Mouse (Mus musculus) embryonic facial prominence, embryonic 12.5 days (tissue): ENCODE measurements at regions not wholly inside any gene's neighbourhood (a gene's known extent, or its start where the extent isn't known, plus 50 kb on each side); places are given as distances from the start of the nearest gene placed in this dataset.

ENCODE experiments used
- ATAC-seq: fragments of 200-750 bp; cut with Nextera tagmentation; 2 replicates; pipeline ENCODE4 v1.8.0; 2017; ENCODE audit not compliant: insufficient number of reproducible peaks, insufficient read depth, low FRiP score, low TSS enrichment
- H3K27ac ChIP-seq: fragments of 300-500 bp; sonication (generic); 2 replicates; pipeline ENCODE4 v1.5.1; 2016; ENCODE audit warnings: mild to moderate bottlenecking
- H3K27me3 ChIP-seq: fragments of 300-500 bp; sonication (generic); 2 replicates; pipeline ENCODE4 v1.6.1; 2016; ENCODE audit warnings: mild to moderate bottlenecking, moderate library complexity
- H3K36me3 ChIP-seq: fragments of 300-500 bp; sonication (generic); 2 replicates; pipeline ENCODE4 v1.6.1; 2016; ENCODE audit warnings: mild to moderate bottlenecking
- H3K4me1 ChIP-seq: fragments of 300-500 bp; sonication (generic); 2 replicates; pipeline ENCODE4 v1.6.1; 2016
- H3K4me2 ChIP-seq: fragments of 300-500 bp; sonication (generic); replicated peaks from 2 replicates; pipeline ENCODE4 v1.6.1; 2016; ENCODE audit warnings: mild to moderate bottlenecking, moderate library complexity
- H3K4me3 ChIP-seq: fragments of 300-500 bp; sonication (generic); 2 replicates; pipeline ENCODE4 v1.5.1; 2016; ENCODE audit warnings: mild to moderate bottlenecking
- H3K9ac ChIP-seq: fragments of 300-500 bp; sonication (generic); 2 replicates; pipeline ENCODE4 v1.6.1; 2016; ENCODE audit warnings: mild to moderate bottlenecking, moderate library complexity
- H3K9me3 ChIP-seq: fragments of 300-500 bp; sonication (generic); 2 replicates; pipeline ENCODE4 v1.6.1; 2016; ENCODE audit warnings: mild to moderate bottlenecking, moderate library complexity
- WGBS: fragments of 180-500 bp; shearing (Covaris S2); methylation state at CpG from one replicate; pipeline ENCODE4 v1.1.7; 2016; 5-methylcytosine and 5-hydroxymethylcytosine counted together

DNA sequence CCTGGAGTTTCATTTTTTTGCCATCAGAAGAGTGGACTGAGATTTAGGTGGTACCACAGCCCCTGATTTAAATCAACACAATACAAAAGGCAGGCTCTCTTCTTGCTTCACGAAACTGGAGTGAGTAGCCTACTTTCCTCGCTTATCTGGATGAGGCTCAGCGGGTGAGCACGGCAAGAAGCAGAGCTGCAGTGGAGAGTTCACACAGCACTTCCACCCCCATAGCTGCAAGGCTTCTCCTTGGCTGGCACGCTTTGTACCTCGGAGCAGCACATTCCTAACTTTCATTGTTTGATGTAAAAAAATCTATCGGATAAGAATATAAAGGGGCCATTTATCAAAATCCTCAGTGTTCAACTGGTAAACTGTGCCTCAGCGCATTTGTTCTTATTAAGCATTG, 72.8 kb upstream of the Agbl1 start:
- 36% methylated on average over 8 of the region's 8 CpGs for WGBS
- no peak overlapping the region for H3K27ac ChIP-seq
- H3K4me2 ChIP-seq: no peak overlapping the region

DNA sequence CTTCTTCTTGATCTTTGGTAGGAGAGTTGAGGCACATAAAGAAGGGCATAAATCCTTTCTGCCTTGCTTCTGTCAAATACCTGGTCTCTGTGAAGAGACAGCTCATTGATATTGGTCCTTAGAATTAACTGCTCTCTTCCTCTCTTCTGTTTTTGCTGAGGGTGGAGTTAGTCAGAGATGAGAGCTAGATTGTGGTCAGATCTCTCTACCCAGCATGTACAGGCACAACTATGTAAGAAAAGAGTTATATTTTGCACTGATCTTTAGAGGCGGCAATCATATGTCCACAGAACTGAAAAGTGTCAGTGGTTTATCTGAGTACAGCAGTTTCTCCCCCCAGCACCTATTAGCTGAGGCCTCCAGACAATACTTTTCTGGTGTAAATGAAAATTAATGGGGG, 65.5 kb upstream of the Agbl1 start:
- no peak overlapping the region for H3K4me3 ChIP-seq
- no peaks in the 10 kb centered on the region for H3K36me3 ChIP-seq
- no peaks in the 10 kb centered on the region for H3K27me3 ChIP-seq
- no peak overlapping the region for H3K27ac ChIP-seq
- no peak overlapping the region for H3K9ac ChIP-seq
- H3K4me2 ChIP-seq: no peak overlapping the region
- no peaks in the 10 kb centered on the region for H3K9me3 ChIP-seq
- H3K4me1 ChIP-seq: no peaks in the 10 kb centered on the region
- 87% methylated on average over 1 of the region's 1 CpGs for WGBS
- no peak for ATAC-seq

More for the DNA sequence above, 72.8 kb upstream of the Agbl1 start:
- Histone ChIP-seq H3K4me3 (no peak overlapping the region), H3K27me3 (no peaks in the 10 kb centered on the region), H3K36me3 (no peaks in the 10 kb centered on the region), H3K4me1 (no peaks in the 10 kb centered on the region), H3K9ac (no peak overlapping the region), H3K9me3 (no peaks in the 10 kb centered on the region)
- no peak for ATAC-seq

DNA sequence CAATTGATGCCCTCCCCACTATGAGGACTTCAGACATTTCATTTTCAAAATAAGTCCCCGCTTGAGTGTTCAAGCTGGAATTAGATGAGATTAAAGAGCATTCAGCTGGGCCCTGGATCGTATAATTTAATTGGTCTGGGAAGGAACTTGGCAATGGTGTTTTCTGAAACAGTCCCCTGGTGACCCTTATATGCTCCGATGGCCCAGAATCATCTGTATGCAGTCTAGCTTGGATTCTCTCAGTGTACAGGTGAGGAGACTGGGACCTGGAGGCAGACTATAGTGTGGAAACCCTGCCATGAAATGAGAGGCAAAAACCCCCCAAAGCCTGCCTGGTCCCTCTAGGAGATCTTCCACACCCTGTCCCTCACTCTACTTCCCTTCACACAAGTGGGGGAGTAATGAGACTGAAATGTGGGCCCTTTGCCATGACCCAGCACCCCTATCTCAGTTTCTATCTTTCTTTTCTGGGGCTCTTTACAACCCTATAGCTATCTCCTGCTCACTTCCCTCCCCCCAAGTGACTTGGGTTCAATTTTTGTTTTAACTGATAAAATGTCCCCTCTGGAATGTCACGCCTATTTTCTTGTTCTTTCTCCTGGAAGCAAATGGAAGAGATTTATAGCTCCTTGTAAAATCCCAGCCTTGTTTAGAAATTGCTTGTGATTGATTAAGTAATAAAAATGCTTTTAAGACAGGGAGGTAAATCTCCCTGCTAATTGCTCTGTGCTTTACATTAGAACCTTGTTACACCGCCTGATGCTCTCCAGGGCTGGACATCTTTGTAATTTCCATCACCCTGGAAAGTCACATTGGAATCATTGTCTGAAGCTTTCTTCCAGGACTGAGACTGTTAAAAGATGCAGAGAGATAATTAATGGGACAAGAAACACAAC, 64.7 kb upstream of the Agbl1 start:
- 79% methylated on average over 5 of the region's 5 CpGs for WGBS
- Histone ChIP-seq H3K36me3 (no peaks in the 10 kb centered on the region), H3K27ac (no peak overlapping the region), H3K9me3 (no peaks in the 10 kb centered on the region), H3K27me3 (no peaks in the 10 kb centered on the region), H3K9ac (no peak overlapping the region), H3K4me1 (no peaks in the 10 kb centered on the region), H3K4me2 (no peak overlapping the region), H3K4me3 (no peak overlapping the region)
- ATAC-seq: no peak

DNA sequence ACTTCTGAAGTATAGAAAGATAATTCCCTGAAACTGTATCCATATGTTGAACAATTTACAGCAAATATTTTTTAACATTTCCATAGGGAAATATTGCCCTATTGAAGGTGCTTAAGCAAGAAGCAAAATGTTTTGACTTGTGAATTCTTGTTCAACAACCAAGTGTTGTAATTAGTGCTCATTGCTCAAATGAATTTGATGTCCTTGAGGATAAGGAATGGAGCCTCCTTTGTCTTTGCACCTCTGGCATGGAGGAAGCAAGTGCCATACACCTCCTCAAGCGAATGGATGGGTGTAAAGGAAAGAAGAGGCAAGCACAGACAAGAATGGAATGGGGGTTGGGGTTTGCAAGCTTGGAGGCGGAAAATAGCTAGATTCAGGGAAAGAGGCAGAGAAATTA, 59.2 kb upstream of the Agbl1 start:
- 83% methylated on average over 2 of the region's 2 CpGs for WGBS
- Histone ChIP-seq H3K4me2 (no peak overlapping the region), H3K9me3 (no peaks in the 10 kb centered on the region), H3K27me3 (no peaks in the 10 kb centered on the region), H3K9ac (no peak overlapping the region), H3K36me3 (no peaks in the 10 kb centered on the region), H3K27ac (no peak overlapping the region), H3K4me1 (no peaks in the 10 kb centered on the region), H3K4me3 (no peak overlapping the region)
- ATAC-seq: no peak

DNA sequence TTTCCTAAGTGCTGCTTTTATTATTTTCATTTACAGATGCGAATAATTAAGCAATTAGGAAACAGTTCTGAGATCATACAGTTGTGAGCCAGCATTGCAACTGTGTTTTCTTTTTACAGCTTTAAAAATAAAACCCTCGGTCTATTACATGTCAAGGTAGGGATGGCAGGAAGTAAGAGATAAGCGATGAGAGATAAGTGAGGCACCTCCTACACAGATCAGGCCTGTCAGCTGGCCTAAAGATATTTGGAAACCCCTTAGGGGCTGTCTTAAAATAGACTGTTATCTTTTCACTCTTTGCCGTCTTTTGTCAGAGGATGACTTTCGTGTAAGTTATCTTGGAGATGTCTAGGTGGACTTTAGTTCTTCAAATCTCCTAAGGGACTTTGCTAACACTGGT, 53.5 kb upstream of the Agbl1 start:
- no peak for ATAC-seq

DNA sequence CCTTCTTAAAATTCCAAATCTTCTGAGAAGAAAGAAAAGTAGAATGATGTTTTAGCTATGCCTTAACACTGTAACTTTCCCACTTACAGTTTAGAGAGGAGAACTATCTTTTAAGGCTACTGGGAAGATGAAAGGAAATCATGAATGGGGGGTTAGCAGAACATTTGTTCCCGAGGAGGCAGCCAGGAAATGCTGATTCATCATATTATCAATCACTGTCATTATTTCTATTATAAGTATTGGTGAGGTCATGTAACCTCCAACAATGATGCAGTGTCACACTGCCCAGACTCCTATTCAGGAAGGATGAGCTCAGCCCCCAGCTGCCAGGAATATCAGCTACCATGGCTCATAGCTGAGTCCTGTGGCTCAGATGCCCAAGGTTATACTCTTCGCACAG, 52.3 kb upstream of the Agbl1 start:
- H3K36me3 ChIP-seq: no peaks in the 10 kb centered on the region
- H3K4me2 ChIP-seq: no peak overlapping the region
- H3K4me3 ChIP-seq: no peak overlapping the region
- H3K4me1 ChIP-seq: no peaks in the 10 kb centered on the region
- no peak overlapping the region for H3K9ac ChIP-seq
- no peak overlapping the region for H3K27ac ChIP-seq
- ATAC-seq: no peak
- no peaks in the 10 kb centered on the region for H3K27me3 ChIP-seq
- H3K9me3 ChIP-seq: no peaks in the 10 kb centered on the region
- WGBS: 74% methylated on average over 2 of the region's 2 CpGs

More for the DNA sequence above, 53.5 kb upstream of the Agbl1 start:
- no peak overlapping the region for H3K4me3 ChIP-seq
- H3K9me3 ChIP-seq: no peaks in the 10 kb centered on the region
- H3K27me3 ChIP-seq: no peaks in the 10 kb centered on the region
- H3K4me2 ChIP-seq: no peak overlapping the region
- no peak overlapping the region for H3K27ac ChIP-seq
- 67% methylated on average over 5 of the region's 5 CpGs for WGBS
- no peaks in the 10 kb centered on the region for H3K36me3 ChIP-seq
- H3K4me1 ChIP-seq: no peaks in the 10 kb centered on the region
- no peak overlapping the region for H3K9ac ChIP-seq
